Mouse (Mus musculus) heart, embryonic 11.5 days (tissue): ENCODE measurements around the gene Prl2c5. TPM values are rescaled to one million over a fixed set of nuclear protein-coding genes. Genes with fewer than 3 reads are reported as not detected.

Source experiments
- polyA plus RNA-seq: library from polyadenylated mRNA; unstranded; fragments of >200 nt; fragmentation: Nextera tagmentation; extraction: Ambion mirVana; gene quantifications from 2 replicates; pipeline ENCODE4 v1.2.1, GENCODE M21; 2014

Gene Prl2c5
- polyA plus RNA-seq, 1 experiment from 2014 or later = not detected

Other genes starting within 250 kb of the Prl2c5 start
- 0.42 and 0.60 TPM in 2 replicates for gene Prl2c2, start 177.3 kb upstream of the Prl2c5 start, polyA plus RNA-seq
- 13.8 and 15.0 TPM in 2 replicates for gene Gpr137b, start 211.3 kb downstream of the Prl2c5 start, polyA plus RNA-seq